Mouse (Mus musculus): ENCODE measurements around the gene Ppard. TPM values are rescaled to one million over a fixed set of nuclear protein-coding genes. Genes with fewer than 3 reads are reported as not detected.
"Not testable (repeated sequence)": the region's sequence is repeated elsewhere in the genome, so short reads cannot be mapped to it uniquely, and the experiment has no call there.

Ppard gene
- 10 to 100 TPM; 21.9 to 22.3 TPM for total RNA-seq (2021)

DNA sequence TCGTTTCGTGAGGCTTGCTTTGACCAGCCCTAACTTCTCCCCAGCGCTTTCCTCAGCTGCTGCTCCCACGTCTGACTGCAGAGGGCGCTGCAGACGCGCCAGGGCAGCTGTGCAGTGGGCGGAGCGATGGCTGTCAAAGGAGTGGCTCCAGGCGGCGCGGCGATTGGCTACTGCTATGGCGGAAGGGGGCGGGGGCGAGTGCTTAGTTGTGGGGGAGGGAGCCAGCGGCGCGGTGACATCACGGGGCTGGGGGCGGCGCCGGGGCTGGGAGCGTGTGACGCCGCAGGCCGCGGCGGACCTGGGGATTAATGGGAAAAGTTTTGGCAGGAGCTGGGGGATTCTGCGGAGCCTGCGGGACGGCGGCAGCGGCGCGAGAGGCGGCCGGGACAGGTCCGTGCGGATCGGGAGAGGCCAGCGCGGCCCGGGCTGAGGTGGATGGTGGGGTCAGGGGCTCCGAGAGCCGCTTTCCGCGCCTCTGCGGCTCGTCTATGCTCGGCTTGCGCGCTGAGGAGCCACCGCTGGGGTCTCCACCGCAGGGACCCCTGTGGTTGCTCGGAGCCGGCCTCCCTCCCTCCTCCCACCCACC lies at the start of gene Ppard:
TSS of gene Ppard (plus strand) at position 226 of the 586 bp plus-strand sequence.
- peak; percentile 99 for DNase-seq

DNA sequence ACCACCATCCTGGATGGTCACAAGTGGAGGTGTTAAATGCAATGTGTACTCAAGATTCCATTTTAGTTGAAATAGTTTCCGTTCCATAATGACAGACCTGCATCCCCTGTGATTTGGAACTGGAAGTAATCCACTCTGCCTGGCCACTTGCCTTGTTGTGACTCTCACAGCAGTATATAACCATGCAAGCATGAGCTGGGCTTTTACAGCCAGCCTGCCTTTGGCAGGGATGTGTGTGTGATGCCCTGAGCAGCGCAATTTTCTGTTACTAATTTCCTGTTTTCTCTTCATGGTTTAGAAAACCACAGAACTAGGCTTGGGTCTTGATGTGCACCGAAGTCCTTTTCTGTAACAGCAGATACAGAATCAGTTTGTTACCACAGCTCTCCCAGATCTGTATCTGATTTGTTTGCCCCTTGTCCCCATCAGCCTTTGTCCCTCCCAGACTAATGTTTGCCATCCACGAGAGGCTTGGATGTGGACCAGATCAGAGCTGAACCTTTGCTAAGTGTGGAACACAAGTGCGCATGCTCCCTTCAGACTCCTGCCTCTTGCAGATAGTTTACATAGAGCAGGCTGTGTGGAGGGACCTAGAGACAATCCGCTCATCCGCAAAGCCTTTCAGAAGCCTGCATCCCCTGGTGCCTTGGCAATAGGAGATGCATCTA lies 47.4 kb upstream of the Ppard start:
- DNase-seq = no peak

DNA sequence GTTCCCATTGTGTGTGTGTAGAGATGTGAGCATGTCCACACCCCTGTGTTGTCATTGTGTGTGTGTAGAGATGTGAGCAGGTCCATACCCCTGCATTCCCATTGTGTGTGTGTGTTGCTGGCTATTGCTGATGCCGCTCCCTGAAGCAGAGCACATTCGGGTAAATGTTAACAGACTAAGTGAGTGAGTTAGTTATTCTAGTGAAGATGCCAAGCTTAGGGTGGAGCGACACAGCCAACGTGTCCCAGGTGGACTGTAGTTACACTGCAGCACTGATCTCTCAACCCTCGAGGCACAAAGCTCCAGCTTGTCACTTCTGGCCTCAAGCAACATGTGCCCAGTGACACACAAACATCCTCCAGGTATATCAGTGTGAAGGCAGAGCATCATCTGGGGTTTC lies 44.2 kb upstream of the Ppard start:
- no peak for DNase-seq

DNA sequence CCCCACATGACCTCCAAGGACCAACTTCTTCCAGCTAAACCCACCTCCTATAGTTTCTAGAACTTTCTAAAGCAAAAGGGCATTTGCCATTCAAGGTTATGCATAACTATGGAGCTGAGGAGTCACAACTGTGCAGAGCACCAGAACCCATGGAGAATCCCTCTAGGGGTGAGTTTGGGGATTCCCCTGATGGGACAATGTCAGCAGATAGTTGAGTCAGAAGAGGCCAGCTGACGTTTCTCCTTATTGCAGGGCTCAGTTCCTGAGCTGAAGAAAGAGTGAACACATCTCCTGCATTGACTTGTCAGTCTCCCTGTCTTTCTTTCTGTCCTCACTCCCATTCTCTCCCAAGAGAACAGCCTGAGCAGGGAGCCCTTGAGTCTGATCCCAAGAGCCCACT lies 39.7 kb upstream of the Ppard start:
- DNase-seq = no peak

DNA sequence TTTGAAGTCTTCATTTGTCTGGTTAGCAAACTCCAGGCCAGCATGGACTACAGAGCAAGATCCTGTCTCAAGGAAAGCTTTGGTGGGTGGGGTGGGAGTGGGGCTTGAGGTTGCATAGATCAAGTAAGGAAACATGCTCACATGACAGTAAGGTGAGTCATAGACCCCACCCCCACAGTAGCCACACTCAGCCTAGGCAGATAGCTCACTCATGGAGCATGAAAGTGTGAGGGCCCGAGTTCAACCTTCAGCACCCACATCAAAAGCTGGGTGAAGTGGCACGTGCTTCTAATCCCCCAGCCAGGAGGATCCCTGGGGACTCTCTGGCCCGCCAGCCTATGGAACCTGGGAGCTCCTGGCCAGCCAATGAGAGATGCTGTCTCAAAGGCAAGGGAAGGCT lies 38.9 kb upstream of the Ppard start:
- no peak for DNase-seq

DNA sequence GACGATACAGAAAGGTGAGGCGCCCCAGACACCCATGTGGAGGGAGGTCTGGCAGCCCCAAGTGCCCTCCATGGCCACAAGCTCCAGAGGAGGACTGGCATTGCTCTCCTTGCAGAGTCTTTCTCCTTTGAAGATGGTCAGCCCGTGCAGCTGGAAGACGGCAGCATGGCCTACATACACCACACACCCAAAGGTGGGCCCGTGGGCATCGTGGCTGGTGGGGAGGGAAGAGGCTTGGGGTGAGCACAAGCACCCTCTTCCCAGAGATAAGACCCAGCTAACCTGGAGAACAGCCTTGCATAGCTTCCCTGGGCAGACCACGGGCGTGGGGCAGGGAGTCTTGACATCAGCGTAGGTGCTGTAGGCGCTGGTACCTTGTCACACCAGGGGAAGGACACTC lies 37.5 kb upstream of the Ppard start:
- DNase-seq = no peak

DNA sequence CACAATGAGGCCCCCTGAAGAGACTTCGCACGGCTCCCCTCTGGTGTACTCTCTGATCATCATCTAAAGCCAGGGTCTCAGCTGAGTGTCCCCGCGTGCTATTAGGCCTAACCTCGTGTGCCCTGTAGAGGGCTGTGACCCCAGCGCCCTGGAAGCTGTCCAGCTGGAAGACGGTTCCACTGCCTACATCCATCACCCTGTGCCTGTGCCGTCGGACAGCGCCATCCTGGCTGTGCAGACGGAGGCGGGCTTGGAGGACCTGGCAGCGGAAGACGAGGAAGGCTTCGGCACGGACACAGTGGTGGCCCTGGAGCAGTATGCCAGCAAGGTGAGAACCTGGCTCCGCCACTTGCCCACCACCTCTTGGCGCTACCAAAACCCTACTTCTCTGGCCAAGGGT lies 34.9 kb upstream of the Ppard start:
- DNase-seq = no peak

DNA sequence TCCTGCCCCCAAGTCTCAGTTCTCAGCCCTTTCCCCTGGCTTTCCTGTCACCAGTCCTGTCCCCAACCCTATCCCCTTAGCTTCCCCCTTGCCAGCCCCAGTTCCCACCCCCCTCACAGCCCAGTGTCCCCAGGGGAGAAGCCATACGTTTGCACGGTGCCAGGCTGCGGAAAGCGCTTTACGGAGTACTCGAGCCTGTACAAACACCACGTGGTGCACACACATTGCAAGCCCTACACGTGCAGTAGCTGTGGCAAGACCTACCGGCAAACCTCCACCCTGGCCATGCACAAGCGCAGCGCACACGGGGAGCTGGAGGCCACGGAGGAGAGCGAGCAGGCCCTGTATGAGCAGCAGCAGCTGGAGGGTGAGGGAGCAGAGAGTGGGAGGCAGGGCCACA lies 30.5 kb upstream of the Ppard start:
- DNase-seq = no peak

DNA sequence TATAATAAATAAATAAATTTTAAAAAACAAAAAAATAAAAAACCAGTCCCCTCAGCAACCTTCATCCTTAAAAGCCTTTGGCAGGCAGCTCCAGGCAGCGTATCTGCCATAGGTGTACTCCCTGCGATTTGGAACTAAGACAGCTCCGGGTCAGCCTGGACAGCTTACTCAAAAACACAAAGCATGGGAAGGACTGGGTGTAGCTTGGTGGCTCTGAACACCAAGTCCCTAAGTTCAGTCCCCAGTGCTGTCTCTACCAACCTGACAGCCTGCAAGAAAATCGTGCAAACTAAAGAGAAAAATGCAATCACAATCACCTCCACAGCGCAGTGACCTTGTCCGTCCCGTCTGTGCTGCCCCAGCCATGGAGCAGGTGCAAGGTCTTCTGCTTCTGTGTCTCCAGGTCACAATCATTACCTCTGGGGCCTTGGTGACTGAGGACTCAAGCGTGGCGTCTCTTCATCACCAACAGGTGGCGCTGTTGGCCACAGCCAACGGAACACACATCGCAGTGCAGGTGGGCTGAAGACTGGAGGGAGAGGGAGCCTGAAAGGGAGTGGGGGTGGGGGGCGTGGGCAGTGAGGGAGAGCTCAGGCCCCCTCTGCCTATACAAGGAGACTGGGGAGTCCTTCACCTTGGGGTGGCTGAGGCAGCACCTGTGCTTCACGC lies 28.3 kb upstream of the Ppard start:
- peak; percentile 63 for DNase-seq

DNA sequence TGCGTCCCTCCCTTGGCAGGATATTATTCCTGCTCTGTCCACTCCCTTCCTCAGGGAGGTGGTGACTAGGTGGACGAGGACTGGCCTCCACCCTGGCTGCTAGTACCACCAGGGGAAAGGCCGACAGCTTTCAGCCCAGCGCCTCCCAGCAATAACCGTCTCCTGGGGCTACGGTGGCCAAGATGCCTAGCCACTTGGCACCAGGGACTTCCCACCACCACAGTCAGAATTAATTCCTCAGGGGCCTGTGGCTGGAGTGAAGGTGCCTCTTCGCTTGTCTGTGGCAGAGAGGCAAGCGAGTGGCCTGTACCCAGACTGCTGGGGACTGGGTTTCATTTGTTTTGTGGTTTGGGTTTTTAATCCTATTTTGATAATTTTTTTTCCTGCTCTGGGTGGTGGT lies 27.1 kb upstream of the Ppard start:
- no peak for DNase-seq

DNA sequence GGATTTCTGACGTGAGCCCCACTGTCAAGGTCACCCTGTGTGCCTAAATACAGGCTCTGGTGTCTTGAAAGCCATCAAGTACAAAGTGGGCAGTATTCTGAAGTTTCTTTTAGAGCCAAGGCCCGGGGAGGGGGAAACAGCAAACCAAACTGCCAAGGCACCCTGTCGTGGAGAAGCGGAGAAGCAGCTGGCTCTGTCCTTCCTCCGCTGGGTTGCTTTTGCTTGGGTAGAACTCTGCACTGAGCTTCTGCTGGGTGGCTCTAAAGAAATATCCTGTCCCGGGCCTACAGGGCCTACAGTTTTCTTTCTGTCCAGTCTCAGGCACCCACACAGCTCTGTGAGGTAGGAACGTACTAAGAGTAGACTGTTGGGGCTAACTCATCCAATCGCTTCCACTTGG lies 25.4 kb upstream of the Ppard start:
- DNase-seq = no peak

DNA sequence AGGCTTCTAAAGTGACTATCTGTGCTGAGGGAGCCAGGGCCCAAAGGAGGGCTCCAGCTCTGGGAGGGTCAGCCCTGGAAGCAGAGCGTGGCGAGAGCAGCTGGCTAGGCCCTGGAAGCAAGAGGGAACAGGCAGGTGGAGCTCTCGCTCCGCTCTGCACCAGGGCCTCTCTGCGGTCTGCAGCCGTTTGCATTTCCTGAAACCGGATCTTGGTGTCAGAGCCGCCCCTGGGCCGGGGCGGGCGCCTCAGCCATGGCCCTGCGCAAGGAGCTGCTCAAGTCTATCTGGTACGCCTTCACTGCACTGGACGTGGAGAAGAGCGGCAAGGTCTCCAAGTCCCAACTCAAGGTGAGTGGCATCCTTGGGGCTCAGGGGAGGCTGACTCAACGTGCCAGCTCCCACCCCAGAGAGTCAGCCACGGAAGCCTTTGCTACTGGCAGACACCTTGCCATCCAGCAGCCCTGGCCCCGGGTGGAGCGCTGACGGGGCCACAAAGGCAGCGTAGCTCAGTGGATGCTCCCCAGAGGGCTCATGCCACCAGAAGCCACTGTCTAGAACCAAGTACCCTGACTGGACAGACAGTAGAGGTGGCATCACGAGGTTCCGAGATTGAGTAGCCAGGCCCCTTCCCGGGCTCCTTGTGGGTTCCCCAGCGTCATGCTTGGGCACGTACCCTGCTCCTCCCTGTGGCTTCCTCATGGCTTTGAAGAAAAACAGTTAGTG lies 24.7 kb upstream of the Ppard start, which contains the start of gene Def6:
TSS of gene Def6 (plus strand) at position 188 of the 723 bp plus-strand sequence.
- DNase-seq = peak; percentile 83

DNA sequence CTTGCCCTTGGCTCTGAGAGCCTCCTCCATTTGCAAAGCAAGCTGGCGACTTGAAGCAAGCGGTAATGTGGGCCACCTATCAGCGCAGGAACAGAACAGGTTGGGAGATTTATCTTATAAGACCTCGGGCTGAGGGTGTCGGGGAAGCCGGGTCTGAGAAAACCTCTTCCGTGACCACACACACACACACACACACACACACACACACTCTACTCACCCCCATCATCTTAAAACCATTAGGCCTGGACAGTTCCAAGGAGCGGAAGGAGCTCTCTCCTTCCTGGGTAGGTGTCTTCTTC lies 24.2 kb upstream of the Ppard start:
- DNase-seq = no peak

DNA sequence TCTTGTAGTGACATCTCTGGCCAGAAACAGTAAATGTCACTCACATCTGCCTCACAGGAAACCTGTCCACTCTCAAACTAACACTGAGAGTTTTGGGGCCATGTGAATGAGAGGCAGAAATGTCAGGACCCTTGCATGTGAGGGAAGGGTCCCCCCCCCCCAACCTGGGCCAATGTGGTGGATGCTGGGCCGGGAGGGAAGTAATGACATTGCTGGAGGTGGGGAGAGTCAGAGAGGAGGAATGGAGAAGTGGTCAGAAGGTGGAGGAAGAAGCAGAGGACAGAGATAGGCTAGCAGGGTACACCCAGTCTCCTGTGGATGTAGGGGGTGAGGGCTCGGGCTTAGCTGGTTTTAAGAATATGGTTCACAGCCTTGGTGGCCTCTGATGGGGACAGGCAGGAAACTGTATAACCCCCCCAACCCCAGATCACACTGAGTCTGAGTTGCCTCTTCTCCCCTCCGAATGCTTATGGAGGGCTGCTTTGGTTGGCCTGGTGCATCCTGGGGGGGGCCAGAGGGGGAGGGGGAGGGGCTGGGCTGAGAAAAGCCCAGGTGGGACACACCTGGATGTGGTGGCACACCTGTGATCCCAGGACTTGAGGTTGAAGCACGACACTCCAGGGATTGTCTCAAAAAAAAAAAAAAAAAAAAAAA lies 22.9 kb upstream of the Ppard start:
- no peak for DNase-seq

DNA sequence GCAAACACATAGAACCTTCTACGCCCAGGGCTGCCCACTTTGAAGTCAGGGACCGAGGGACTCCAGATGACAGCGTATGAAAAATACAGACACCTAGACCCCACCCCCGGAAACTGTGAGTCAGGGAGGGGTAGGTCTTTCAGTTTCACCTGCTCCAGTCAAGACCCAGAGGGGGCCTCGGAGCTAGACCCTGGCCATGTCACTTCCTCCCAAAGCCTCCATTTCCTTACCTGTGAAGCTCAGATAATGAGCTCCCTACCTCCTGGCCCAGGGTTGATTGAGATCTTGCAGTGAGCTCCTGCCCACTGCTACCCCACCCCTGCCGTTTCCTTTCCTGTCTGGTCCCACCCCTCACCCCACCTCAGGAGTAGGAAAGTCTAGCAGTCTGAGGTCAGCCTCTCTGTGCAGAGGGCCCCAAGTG lies 20.6 kb upstream of the Ppard start:
- DNase-seq = no peak

DNA sequence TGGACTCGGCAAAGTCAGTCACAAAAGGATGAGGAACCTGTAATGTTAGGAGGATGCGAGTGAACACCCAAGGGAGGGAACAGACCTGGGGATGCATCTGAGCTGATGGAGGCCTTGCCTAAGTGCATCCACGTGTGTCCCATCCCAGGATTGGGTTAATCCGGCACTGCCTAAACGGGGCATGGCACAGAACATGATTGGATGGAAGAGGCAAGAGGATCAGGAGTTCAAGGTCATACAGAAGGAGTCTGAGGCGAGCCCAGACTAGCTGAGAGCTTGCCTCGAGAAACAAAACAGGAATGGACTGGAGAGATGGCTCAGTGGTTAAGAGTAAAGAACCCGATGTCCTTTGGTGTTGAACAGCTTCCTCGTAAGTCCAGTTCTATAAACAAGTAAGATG lies 20.1 kb upstream of the Ppard start:
- DNase-seq = no peak

DNA sequence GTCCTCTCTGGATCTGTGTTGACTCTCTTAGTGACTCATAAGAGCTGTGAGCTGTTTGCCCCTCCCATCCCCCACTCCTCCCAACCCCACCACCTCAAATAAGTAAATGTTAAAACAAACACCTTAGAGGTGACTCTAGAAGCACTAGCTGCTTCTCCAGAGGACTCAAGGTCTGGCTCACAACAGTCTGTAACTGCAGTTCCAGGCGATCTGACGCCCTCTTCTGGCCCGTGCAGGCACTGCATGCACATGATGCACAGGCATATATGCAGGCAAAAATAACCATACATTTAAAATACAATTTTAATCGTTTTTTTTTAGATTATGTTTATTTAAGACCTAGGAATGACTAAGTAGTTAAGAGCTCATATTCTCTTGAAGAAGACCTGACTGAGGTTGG lies 19.3 kb upstream of the Ppard start:
- DNase-seq = no peak

DNA sequence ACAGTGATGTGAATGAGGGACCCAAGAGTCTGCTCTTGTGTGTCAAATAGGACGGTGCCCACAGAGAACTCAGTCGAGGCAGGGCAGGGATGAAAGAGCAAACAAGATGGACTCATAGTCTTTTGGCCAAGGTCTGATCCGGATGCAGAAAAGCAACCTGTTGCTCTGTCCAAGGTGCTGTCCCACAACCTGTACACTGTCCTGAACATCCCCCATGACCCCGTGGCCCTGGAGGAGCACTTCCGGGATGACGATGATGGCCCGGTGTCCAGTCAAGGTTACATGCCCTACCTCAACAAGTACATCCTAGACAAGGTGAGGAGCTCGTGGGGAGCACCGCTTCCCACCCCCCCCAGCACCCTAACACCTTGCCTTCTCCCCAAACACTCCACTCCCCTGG lies 15.7 kb upstream of the Ppard start:
- DNase-seq = no peak

DNA sequence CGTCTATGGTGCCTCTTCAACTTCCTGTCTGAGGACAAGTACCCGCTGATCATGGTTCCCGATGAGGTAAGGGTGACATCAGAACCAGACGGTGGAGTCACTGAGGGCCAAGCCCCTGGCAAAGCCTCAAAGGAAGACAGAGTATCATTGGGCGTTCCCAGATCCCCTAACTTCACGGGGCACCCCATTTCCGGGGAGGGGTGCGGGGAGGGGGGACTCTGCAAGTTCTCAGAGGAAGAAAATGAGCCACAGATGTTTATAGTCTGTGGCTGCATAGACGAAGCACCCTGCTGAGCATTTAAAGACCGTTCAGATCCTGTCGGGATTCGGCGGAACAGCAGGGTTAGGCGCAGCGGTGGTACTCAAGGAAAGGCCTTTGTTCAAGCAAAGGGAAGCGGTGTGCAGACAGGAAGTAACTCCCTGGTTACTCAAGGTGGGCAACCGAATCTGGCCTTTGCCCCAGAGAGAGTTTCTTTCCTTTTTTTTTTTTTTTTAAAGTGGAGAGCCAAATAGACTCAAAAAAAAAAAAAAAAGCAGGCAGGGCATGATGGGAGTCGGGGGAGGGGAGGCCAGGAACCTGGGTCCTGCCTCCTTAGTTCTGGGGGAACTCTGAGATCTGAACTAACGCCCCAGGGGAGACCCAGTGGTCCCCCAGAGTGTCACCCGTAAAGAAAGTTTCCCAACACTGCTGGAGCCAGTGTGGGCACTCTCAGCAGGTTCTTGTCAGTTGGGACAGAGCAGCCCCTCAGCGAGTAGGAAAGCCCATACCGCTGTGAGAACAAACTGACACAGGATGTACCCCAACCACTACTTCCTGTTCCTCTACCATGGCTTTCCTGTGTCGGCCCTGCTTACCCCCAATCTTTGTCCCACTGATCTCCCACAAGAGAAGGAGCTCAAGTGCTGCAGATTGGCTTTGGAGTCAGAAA lies 14.5 kb upstream of the Ppard start:
- DNase-seq = peak; percentile 33

DNA sequence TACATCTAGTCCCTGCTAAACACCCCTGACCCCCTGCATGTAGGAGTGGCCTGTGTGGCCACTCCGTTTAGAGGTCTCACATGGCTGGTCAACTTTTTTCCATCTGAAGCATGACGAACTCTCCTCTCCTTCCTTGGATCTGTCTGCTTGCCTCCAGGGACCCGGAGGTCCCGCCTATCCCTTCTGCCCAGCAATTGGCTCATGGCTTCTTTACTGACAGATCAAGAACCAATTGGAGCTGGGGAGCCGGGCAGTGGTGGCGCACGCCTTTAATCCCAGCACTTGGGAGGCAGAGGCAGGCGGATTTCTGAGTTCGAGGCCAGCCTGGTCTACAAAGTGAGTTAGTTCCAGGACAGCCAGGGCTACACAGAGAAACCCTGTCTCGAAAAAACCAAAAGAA lies 10.0 kb upstream of the Ppard start:
- DNase-seq = not testable (repeated sequence)

DNA sequence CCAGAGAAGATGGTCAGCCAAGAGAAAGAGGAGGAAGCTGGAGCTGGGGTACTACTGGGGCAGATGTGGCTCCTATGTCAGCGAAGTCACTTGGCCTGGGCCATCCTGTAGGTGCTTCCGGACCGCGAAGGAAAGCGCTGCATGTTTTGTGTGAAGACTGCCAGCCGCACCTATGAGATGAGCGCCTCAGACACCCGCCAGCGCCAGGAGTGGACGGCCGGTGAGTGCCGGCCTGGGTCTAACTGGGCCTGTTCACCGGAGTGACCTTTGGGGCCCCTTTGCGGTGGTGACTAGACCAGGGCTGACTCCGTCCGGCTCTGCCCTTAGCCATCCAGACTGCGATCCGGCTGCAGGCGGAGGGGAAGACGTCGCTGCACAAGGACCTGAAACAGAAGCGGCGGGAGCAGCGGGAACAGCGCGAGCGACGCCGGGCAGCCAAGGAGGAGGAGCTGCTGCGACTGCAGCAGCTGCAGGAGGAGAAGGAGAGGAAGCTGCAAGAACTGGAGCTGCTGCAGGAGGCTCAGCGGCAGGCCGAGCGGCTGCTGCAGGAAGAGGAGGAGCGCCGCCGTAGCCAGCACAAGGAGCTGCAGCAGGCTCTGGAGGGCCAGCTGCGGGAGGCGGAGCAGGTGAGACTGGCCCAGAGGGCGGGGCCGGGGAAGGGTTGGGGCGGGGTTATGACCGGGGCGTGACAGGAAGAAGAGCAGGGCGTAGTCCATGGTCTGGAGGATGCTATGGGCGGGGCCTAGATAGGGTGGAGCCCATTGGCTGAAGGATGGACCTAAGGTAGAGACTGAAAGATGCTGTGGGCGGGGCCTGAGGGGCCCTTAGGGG lies 8.7 kb upstream of the Ppard start:
- peak; percentile 91 for DNase-seq

All from heart, postnatal 4 days (tissue).